In the genomic region with DNA sequence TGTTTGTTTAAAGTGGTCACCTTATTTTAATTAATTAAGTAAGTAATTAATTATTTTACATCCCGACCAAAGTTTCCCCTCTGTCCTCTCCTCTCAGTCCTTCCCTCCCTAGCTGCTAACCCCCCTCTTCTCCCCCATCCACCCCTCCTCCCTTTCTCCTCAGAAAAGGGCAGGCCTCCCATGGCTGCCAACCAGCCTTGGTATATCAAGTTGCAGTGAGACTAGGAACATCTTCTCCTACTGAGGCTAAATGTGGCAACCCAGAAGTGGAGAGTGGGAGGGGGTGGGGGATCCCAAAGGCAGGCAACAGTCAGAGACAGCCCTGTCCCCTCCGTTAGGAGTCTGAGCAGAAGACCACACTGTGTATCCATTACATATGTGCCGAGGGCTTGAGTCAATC, we compare ENCODE assay signal across 28 mouse cellular contexts. TPM values are rescaled to one million over a fixed set of nuclear protein-coding genes. Genes with fewer than 3 reads are reported as not detected.
"Had no signal": no experiment of that assay in that cellular context is flagged by ENCODE, and none has a peak within 500 bp of the region (broad histone marks: within the 10 kb centered on the region; RNA-seq: fewer than 3 reads in every experiment).

No protein-coding gene starts in this region.

- H3K36me3 ChIP-seq: limb, embryonic 12.5 days; limb, embryonic 15.5 days; midbrain, embryonic 12.5 days; midbrain, embryonic 15.5 days; neural tube, embryonic 12.5 days; neural tube, embryonic 15.5 days had no signal

- ATAC-seq: liver, postnatal 0 days; lung, postnatal 0 days; midbrain, embryonic 15.5 days had no signal

- H3K4me3 ChIP-seq: limb, embryonic 12.5 days; limb, embryonic 15.5 days; midbrain, embryonic 12.5 days; midbrain, embryonic 15.5 days; neural tube, embryonic 12.5 days; neural tube, embryonic 15.5 days had no signal

- H3K9ac ChIP-seq: limb, embryonic 12.5 days; limb, embryonic 15.5 days; liver, embryonic 14.5 days; liver, postnatal 0 days; lung, embryonic 14.5 days; midbrain, embryonic 12.5 days; midbrain, embryonic 15.5 days; neural tube, embryonic 12.5 days; neural tube, embryonic 15.5 days had no signal

- H3K27ac ChIP-seq: limb, embryonic 12.5 days; limb, embryonic 15.5 days; liver, embryonic 14.5 days; macrophage; midbrain, embryonic 12.5 days; midbrain, embryonic 15.5 days; neural tube, embryonic 12.5 days; neural tube, embryonic 15.5 days had no signal

- H3K4me2 ChIP-seq: limb, embryonic 12.5 days; limb, embryonic 15.5 days; liver, embryonic 11.5 days; lung, embryonic 14.5 days; midbrain, embryonic 12.5 days; midbrain, embryonic 15.5 days; neural tube, embryonic 12.5 days; neural tube, embryonic 15.5 days had no signal

- H3K27me3 ChIP-seq: limb, embryonic 15.5 days; midbrain, embryonic 15.5 days; neural tube, embryonic 12.5 days; neural tube, embryonic 15.5 days had no signal

- H3K9me3 ChIP-seq: limb, embryonic 12.5 days; limb, embryonic 15.5 days; midbrain, embryonic 12.5 days; midbrain, embryonic 15.5 days; neural tube, embryonic 15.5 days had no signal

- H3K4me1 ChIP-seq: limb, embryonic 12.5 days; midbrain, embryonic 12.5 days; midbrain, embryonic 15.5 days; neural tube, embryonic 12.5 days had no signal

- DNase-seq: kidney, postnatal 10 days; kidney, postnatal 36 days; left cerebral cortex, postnatal 4 days; liver, postnatal 0 days; lung, embryonic 14.5 days; right cerebral cortex, adult 18-20 months; right cerebral cortex, postnatal 14 days; right cerebral cortex, postnatal 4 days; thymus, adult 18-20 months; thymus, postnatal 36 days had no signal

RNA-seq across cellular contexts. Expression of gene Ceacam15, which starts 40.4 kb away (rescaled TPM):
- total RNA-seq: layer of hippocampus, adult 8-10 months; layer of hippocampus, postnatal 10 days; left cerebral cortex, adult 8-10 months; left cerebral cortex, postnatal 14 days; left cerebral cortex, postnatal 4 days; megakaryocyte, adult 5-6 weeks had no signal
- polyA plus RNA-seq: limb, embryonic 12.5 days; limb, embryonic 15.5 days; liver, embryonic 11.5 days; liver, embryonic 14.5 days; liver, postnatal 0 days; lung, embryonic 14.5 days; lung, postnatal 0 days; macrophage; midbrain, embryonic 12.5 days; midbrain, embryonic 15.5 days; neural tube, embryonic 12.5 days; neural tube, embryonic 15.5 days; spleen, adult 2 months; stomach, embryonic 16.5 days; urinary bladder, adult 2 months had no signal
